Mouse (Mus musculus): ENCODE results near the gene Glg1. TPM values are rescaled to one million over a fixed set of nuclear protein-coding genes. Genes with fewer than 3 reads are reported as not detected.

Gene Glg1
- polyA plus RNA-seq, 1 experiment = 30.0 TPM

DNA sequence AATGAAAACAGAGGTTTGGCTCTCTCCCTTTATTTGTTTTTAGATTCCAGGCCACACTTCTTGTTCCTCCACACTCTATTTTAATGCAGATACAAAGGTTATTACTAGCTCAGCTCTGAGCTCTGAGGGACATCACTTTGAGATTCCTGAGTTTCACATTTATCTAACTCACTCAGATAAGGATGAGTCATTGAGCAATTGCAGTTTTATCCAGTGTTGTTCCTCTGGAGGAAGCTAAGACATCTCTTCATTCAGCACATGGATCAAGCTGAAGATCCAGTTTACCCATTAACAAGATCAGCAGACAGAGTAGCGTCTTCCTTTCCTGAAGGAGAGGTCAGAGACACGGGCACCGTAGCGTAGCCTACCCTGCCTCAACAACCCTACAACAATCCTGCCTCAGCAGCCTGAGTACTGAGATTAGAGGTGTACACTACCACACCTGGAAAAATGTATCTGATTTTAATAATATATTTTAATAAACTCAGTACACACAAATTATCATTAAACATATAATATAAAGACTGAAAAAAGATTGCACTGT is 12.7 kb downstream of the Glg1 start:
- H3K4me3 ChIP-seq (ENCODE audit: insufficient read depth, poor library complexity, severe bottlenecking) = no peak overlapping the region
- H3K27me3 ChIP-seq (ENCODE audit: control insufficient read depth, insufficient read depth, insufficient read length) = no peaks in the 10 kb centered on the region
- H3K79me2 ChIP-seq (ENCODE audit: control insufficient read depth, insufficient read depth) = peaks cover 100% of the 10 kb centered on the region
- H3K36me3 ChIP-seq (ENCODE audit: control insufficient read depth, insufficient read depth) = no peaks in the 10 kb centered on the region
- no peak overlapping the region for H3ac ChIP-seq (ENCODE audit: control insufficient read depth, insufficient read length, low read depth)
- H3K79me3 ChIP-seq (ENCODE audit: low read depth) = peaks cover 60% of the 10 kb centered on the region
- TF ChIP-seq MYOG (IDR thresholded peaks at IDR 0.05; ENCODE audit: control insufficient read depth, extremely low read depth, insufficient read length) = no peak
- TF ChIP-seq FOSL1 (IDR thresholded peaks at IDR 0.05; ENCODE audit: insufficient read depth, low read length, poor library complexity, severe bottlenecking) = no peak
- no peak for TF ChIP-seq MYOD1 (IDR thresholded peaks at IDR 0.05; ENCODE audit: control insufficient read depth, insufficient read length, low read depth)
- no peak for TF ChIP-seq MAX (IDR thresholded peaks at IDR 0.05)
- TF ChIP-seq CEBPB (IDR thresholded peaks at IDR 0.05; ENCODE audit: low read depth) = no peak
- TF ChIP-seq CTCF (IDR thresholded peaks at IDR 0.05; ENCODE audit: control insufficient read depth, insufficient read depth, insufficient read length) = no peak
- no peak for TF ChIP-seq USF1 (IDR thresholded peaks at IDR 0.05; ENCODE audit: low read depth)

DNA sequence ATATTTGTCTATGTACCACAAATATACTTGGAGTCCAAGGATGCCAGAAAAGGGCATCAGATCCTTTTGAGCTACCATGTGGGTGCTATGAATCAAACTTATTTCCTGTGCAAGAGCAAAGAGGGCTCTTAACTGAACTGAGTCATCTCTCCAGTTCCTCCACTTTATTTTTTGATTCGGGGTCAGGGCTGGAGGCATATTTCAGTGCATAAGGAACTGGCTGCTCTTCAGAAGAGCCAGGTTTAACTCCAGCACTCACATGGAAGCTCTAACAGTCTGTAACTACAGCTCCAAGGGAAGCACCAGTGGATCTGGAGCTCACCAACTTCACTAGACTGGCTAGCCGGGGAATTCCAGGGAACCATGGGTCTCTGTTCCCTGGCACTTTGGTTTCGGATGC is 21.7 kb downstream of the Glg1 start:
- Histone ChIP-seq H3K79me3 (ENCODE audit: low read depth) (peaks cover 55% of the 10 kb centered on the region), H3K27me3 (ENCODE audit: control insufficient read depth, insufficient read depth, insufficient read length) (no peaks in the 10 kb centered on the region), H3ac (ENCODE audit: control insufficient read depth, insufficient read length, low read depth) (no peak overlapping the region), H3K79me2 (ENCODE audit: control insufficient read depth, insufficient read depth) (peaks cover 95% of the 10 kb centered on the region), H3K4me3 (ENCODE audit: insufficient read depth, poor library complexity, severe bottlenecking) (no peak overlapping the region), H3K36me3 (ENCODE audit: control insufficient read depth, insufficient read depth) (no peaks in the 10 kb centered on the region)
- TF ChIP-seq MYOD1 (IDR thresholded peaks at IDR 0.05; ENCODE audit: control insufficient read depth, insufficient read length, low read depth) (no peak), MYOG (IDR thresholded peaks at IDR 0.05; ENCODE audit: control insufficient read depth, extremely low read depth, insufficient read length) (no peak), USF1 (IDR thresholded peaks at IDR 0.05; ENCODE audit: low read depth) (no peak), CTCF (IDR thresholded peaks at IDR 0.05; ENCODE audit: control insufficient read depth, insufficient read depth, insufficient read length) (no peak), MAX (IDR thresholded peaks at IDR 0.05) (no peak), FOSL1 (IDR thresholded peaks at IDR 0.05; ENCODE audit: insufficient read depth, low read length, poor library complexity, severe bottlenecking) (no peak), CEBPB (IDR thresholded peaks at IDR 0.05; ENCODE audit: low read depth) (no peak)

DNA sequence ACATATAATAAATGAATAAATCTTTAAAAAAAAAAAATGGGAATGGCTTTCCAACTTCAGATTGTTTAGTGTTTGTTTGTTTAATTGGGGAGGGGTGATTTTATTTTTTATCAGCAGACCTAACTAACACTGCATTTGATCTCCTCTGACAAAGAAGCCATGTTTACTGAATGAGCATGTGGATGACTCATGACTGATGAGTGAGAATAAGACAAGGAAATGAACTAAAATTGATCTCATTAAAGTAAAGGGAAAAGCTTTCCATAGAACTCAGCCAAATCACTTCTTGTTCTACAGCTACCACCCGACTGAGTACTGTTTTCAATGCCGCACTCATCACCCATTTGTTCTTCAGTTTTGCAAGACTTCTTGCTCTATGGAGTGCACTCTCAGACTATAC is 25.3 kb downstream of the Glg1 start:
- no peak overlapping the region for H3K4me3 ChIP-seq (ENCODE audit: insufficient read depth, poor library complexity, severe bottlenecking)
- H3K27me3 ChIP-seq (ENCODE audit: control insufficient read depth, insufficient read depth, insufficient read length) = no peaks in the 10 kb centered on the region
- no peak overlapping the region for H3ac ChIP-seq (ENCODE audit: control insufficient read depth, insufficient read length, low read depth)
- no peaks in the 10 kb centered on the region for H3K36me3 ChIP-seq (ENCODE audit: control insufficient read depth, insufficient read depth)
- H3K79me2 ChIP-seq (ENCODE audit: control insufficient read depth, insufficient read depth) = peaks cover 87% of the 10 kb centered on the region
- peaks cover 36% of the 10 kb centered on the region for H3K79me3 ChIP-seq (ENCODE audit: low read depth)
- no peak for TF ChIP-seq MYOD1 (IDR thresholded peaks at IDR 0.05; ENCODE audit: control insufficient read depth, insufficient read length, low read depth)
- no peak for TF ChIP-seq USF1 (IDR thresholded peaks at IDR 0.05; ENCODE audit: low read depth)
- TF ChIP-seq CEBPB (IDR thresholded peaks at IDR 0.05; ENCODE audit: low read depth) = no peak
- TF ChIP-seq MAX (IDR thresholded peaks at IDR 0.05) = no peak
- TF ChIP-seq MYOG (IDR thresholded peaks at IDR 0.05; ENCODE audit: control insufficient read depth, extremely low read depth, insufficient read length) = no peak
- no peak for TF ChIP-seq FOSL1 (IDR thresholded peaks at IDR 0.05; ENCODE audit: insufficient read depth, low read length, poor library complexity, severe bottlenecking)
- TF ChIP-seq CTCF (IDR thresholded peaks at IDR 0.05; ENCODE audit: control insufficient read depth, insufficient read depth, insufficient read length) = no peak

DNA sequence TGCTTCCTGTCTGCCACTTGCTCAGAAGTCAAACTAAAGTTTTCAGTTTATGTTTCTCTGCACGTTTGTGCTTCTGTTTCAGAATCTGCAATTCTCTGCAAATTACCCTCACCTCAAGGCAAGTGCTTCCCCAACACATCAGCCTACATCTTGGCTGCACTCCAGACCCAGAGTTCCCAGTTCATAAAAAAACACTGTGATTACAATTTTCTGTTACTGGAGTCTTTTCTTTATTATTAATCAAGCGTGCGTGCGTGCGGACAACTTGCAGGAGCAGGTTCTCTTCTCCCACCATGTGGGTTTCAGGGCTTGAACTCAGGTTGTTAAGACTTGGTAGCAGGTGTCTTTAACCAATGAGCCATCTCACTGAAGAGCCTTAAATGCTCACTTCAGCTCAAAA is 34.9 kb downstream of the Glg1 start:
- Histone ChIP-seq H3K27me3 (ENCODE audit: control insufficient read depth, insufficient read depth, insufficient read length) (no peaks in the 10 kb centered on the region), H3K79me2 (ENCODE audit: control insufficient read depth, insufficient read depth) (peaks cover 71% of the 10 kb centered on the region), H3ac (ENCODE audit: control insufficient read depth, insufficient read length, low read depth) (no peak overlapping the region), H3K4me3 (ENCODE audit: insufficient read depth, poor library complexity, severe bottlenecking) (no peak overlapping the region), H3K79me3 (ENCODE audit: low read depth) (peaks cover 29% of the 10 kb centered on the region), H3K36me3 (ENCODE audit: control insufficient read depth, insufficient read depth) (no peaks in the 10 kb centered on the region)
- TF ChIP-seq MYOG (IDR thresholded peaks at IDR 0.05; ENCODE audit: control insufficient read depth, extremely low read depth, insufficient read length) (no peak), CEBPB (IDR thresholded peaks at IDR 0.05; ENCODE audit: low read depth) (no peak), MYOD1 (IDR thresholded peaks at IDR 0.05; ENCODE audit: control insufficient read depth, insufficient read length, low read depth) (no peak), MAX (IDR thresholded peaks at IDR 0.05) (no peak), USF1 (IDR thresholded peaks at IDR 0.05; ENCODE audit: low read depth) (no peak), FOSL1 (IDR thresholded peaks at IDR 0.05; ENCODE audit: insufficient read depth, low read length, poor library complexity, severe bottlenecking) (no peak), CTCF (IDR thresholded peaks at IDR 0.05; ENCODE audit: control insufficient read depth, insufficient read depth, insufficient read length) (no peak)

DNA sequence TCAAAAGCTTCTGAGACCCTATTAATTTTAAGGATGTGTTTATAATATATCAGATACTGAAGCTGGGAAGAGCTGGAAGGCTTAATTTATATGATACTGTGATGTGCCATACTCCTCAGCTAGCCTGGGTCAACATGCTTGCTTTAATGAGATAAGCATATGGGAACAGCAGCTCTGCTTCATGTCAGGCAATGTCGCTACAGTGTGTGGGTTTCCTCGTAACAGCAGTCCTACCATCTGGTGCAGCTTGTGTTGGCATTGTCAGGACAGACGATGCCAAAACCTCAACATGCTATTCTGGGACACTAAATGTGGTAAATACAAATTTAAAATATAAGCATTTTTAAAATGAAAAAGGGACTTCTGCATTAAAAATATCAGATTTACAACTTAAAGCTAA is 40.9 kb downstream of the Glg1 start:
- H3K27me3 ChIP-seq (ENCODE audit: control insufficient read depth, insufficient read depth, insufficient read length) = no peaks in the 10 kb centered on the region
- TF ChIP-seq MAX (IDR thresholded peaks at IDR 0.05) = no peak
- TF ChIP-seq MYOD1 (IDR thresholded peaks at IDR 0.05; ENCODE audit: control insufficient read depth, insufficient read length, low read depth) = no peak
- no peak for TF ChIP-seq MYOG (IDR thresholded peaks at IDR 0.05; ENCODE audit: control insufficient read depth, extremely low read depth, insufficient read length)
- no peak for TF ChIP-seq USF1 (IDR thresholded peaks at IDR 0.05; ENCODE audit: low read depth)
- no peak for TF ChIP-seq CTCF (IDR thresholded peaks at IDR 0.05; ENCODE audit: control insufficient read depth, insufficient read depth, insufficient read length)
- no peak for TF ChIP-seq FOSL1 (IDR thresholded peaks at IDR 0.05; ENCODE audit: insufficient read depth, low read length, poor library complexity, severe bottlenecking)

More for the DNA sequence above, 40.9 kb downstream of the Glg1 start:
- Histone ChIP-seq H3K79me3 (ENCODE audit: low read depth) (peaks cover 14% of the 10 kb centered on the region), H3K36me3 (ENCODE audit: control insufficient read depth, insufficient read depth) (no peaks in the 10 kb centered on the region), H3ac (ENCODE audit: control insufficient read depth, insufficient read length, low read depth) (no peak overlapping the region), H3K4me3 (ENCODE audit: insufficient read depth, poor library complexity, severe bottlenecking) (no peak overlapping the region), H3K79me2 (ENCODE audit: control insufficient read depth, insufficient read depth) (peaks cover 56% of the 10 kb centered on the region)

Measured in C2C12 (cell line).